Mouse (Mus musculus): ENCODE measurements around the gene Tanc2.

GRCm38 (mm10) chr11:105958566-105958965 lies 368.8 kb downstream of the Tanc2 start:
- TF ChIP-seq CTCF (IDR thresholded peaks at IDR 0.05; ENCODE audit: control insufficient read depth, insufficient read depth, insufficient replicate concordance, low read depth, low read length) (no peak), POLR2A (IDR thresholded peaks at IDR 0.05; ENCODE audit: control insufficient read depth, low read depth, low read length) (no peak)
